Mouse (Mus musculus) heart, adult 9 months (tissue): Measurements from ENCODE around the gene Gcnt7.
A peak's percentile ranks its signal among the peaks of the same experiment; 100 is the strongest.

Source experiments
- DNase-seq, 2 experiments: peaks; one replicate each; pipeline ENCODE4 v3.0.0; 2022; ENCODE audit warnings: low spot score in 2 of 2

Gene Gcnt7

GRCm38 (mm10) chr2:172460647-172461046 lies 2.3 kb upstream of the Gcnt7 start:
- DNase-seq, result no peak

GRCm38 (mm10) chr2:172452458-172452857 lies 5.9 kb downstream of the Gcnt7 start:
- DNase-seq, result no peak

GRCm38 (mm10) chr2:172452031-172452430 lies 6.4 kb downstream of the Gcnt7 start:
- no peak for DNase-seq

GRCm38 (mm10) chr2:172450640-172451039 lies 7.8 kb downstream of the Gcnt7 start:
- DNase-seq, result no peak

GRCm38 (mm10) chr2:172448329-172448728 lies 10.1 kb downstream of the Gcnt7 start:
- DNase-seq, result no peak

GRCm38 (mm10) chr2:172447317-172447716 lies 11.1 kb downstream of the Gcnt7 start:
- DNase-seq, result no peak

GRCm38 (mm10) chr2:172445617-172446016 lies 12.8 kb downstream of the Gcnt7 start:
- no peak for DNase-seq

- DNase-seq, result no peak
Observed at GRCm38 (mm10) chr2:172441176-172441575, 17.2 kb downstream of the Gcnt7 start.

GRCm38 (mm10) chr2:172440640-172441005 lies 17.8 kb downstream of the Gcnt7 start:
- DNase-seq, result no peak

- peak; percentile 98 to 99 for DNase-seq
Observed at GRCm38 (mm10) chr2:172439843-172440639, 18.4 kb downstream of the Gcnt7 start, which contains the start of gene Rtf2. Rtf2 (plus strand) TSS chr2:172440556.

- no peak for DNase-seq
Observed at GRCm38 (mm10) chr2:172437371-172437952, 20.9 kb downstream of the Gcnt7 start.

- DNase-seq, result no peak
Observed at GRCm38 (mm10) chr2:172433746-172434145, 24.6 kb downstream of the Gcnt7 start.

GRCm38 (mm10) chr2:172430609-172431008 lies 27.8 kb downstream of the Gcnt7 start:
- peak in 1 of 2 experiments; percentile 21 for DNase-seq

- DNase-seq, result no peak
Observed at GRCm38 (mm10) chr2:172418208-172418607, 40.2 kb downstream of the Gcnt7 start.

- no peak for DNase-seq
Observed at GRCm38 (mm10) chr2:172416876-172417275, 41.5 kb downstream of the Gcnt7 start.

GRCm38 (mm10) chr2:172416218-172416617 lies 42.2 kb downstream of the Gcnt7 start:
- DNase-seq, result no peak

GRCm38 (mm10) chr2:172413894-172414293 lies 44.5 kb downstream of the Gcnt7 start:
- no peak for DNase-seq

- DNase-seq, result no peak
Observed at GRCm38 (mm10) chr2:172413273-172413672, 45.1 kb downstream of the Gcnt7 start.

GRCm38 (mm10) chr2:172412454-172412853 lies 45.9 kb downstream of the Gcnt7 start:
- no peak for DNase-seq

- no peak for DNase-seq
Observed at GRCm38 (mm10) chr2:172411091-172411490, 47.3 kb downstream of the Gcnt7 start.

- DNase-seq, result no peak
Observed at GRCm38 (mm10) chr2:172410686-172411085, 47.7 kb downstream of the Gcnt7 start.

- no peak for DNase-seq
Observed at GRCm38 (mm10) chr2:172407499-172407898, 50.9 kb downstream of the Gcnt7 start.

GRCm38 (mm10) chr2:172406173-172406572 lies 52.2 kb downstream of the Gcnt7 start:
- peak in 1 of 2 experiments; percentile 21 for DNase-seq
